Comparison of ENCODE assay signal across 24 mouse cellular contexts in the genomic region with DNA sequence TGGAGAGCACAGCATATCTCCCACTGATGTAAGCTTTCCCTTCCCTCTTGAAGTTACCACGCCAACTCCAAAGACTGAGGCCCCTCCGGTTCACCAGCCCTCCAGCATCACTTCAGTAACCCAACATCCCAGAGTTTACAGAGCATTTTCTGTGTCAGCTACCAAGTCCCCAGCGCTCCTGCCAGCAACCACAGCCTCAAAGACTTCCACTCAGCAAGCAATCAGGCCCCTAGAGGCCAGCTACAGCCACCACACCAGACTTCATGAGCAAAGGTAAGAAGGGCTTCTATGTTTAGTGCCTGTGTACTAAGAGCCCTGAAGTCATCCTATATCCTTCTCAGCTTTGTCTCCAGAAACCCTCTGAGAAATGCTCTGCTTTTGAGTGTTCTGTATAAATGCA. TPM values are rescaled to one million over a fixed set of nuclear protein-coding genes. Genes with fewer than 3 reads are reported as not detected.
DNase-seq lines count a peak whose midpoint lies in the region; ATAC-seq lines count a peak whose summit lies in the region.
"Had no signal": no experiment of that assay in that cellular context is flagged by ENCODE, and none has a peak within 500 bp of the region (broad histone marks: within the 10 kb centered on the region; RNA-seq: fewer than 3 reads in every experiment).

No protein-coding gene starts in this region.

- no peak overlapping the region for H3K4me2 ChIP-seq in heart, embryonic 12.5 days
- H3K4me2 ChIP-seq: embryonic facial prominence, embryonic 15.5 days; hindbrain, embryonic 13.5 days had no signal

- ATAC-seq in heart, embryonic 12.5 days (ENCODE audit: insufficient number of reproducible peaks, low FRiP score): no peak

- peaks cover 30% of the 10 kb centered on the region for H3K27me3 ChIP-seq in heart, embryonic 12.5 days (replicated peaks)

- no peaks in the 10 kb centered on the region for H3K36me3 ChIP-seq in heart, embryonic 12.5 days
- H3K36me3 ChIP-seq: embryonic facial prominence, embryonic 15.5 days; forebrain, embryonic 10.5 days; hindbrain, embryonic 13.5 days had no signal

- no peaks in the 10 kb centered on the region for H3K9me3 ChIP-seq in heart, embryonic 12.5 days (replicated peaks)
- H3K9me3 ChIP-seq: embryonic facial prominence, embryonic 15.5 days; forebrain, embryonic 10.5 days; hindbrain, embryonic 13.5 days had no signal

- DNase-seq in heart, adult 11 months: peak; percentile 60
- peak; percentile 23 for DNase-seq in retina, embryonic 14.5 days (ENCODE audit: low spot score)
- no peak for DNase-seq in retina, postnatal 1 day
- peak; percentile 20 for DNase-seq in Muller cell, postnatal 12 days (ENCODE audit: inconsistent ontology term)
- DNase-seq in induced T-regulatory cell, adult 2 months (ENCODE audit: low read depth): peak; percentile 18
- DNase-seq in urinary bladder, postnatal 10 days (ENCODE audit: low spot score): no peak
- no peak for DNase-seq in heart, postnatal 10 days
- DNase-seq: gastrocnemius, adult 2 months; gastrocnemius, postnatal 25 days had no signal

- intact Hi-C loops in heart, postnatal 10 days (cut with DNase I): loop anchor here (1.0 to 10.0 kb wide), 5 partner anchors 103 to 386 kb away; partner anchors contain the start of gene Dyrk3

- H3K4me3 ChIP-seq in heart, embryonic 12.5 days: no peak overlapping the region
- H3K4me3 ChIP-seq: embryonic facial prominence, embryonic 15.5 days; erythroblast, embryonic 14.5 days; forebrain, embryonic 10.5 days; gastrocnemius, adult 2 months; hindbrain, embryonic 13.5 days had no signal

- H3K4me1 ChIP-seq in heart, embryonic 12.5 days (replicated peaks): peaks cover 6% of the 10 kb centered on the region

- no peak overlapping the region for H3K9ac ChIP-seq in heart, embryonic 12.5 days
- H3K9ac ChIP-seq: embryonic facial prominence, embryonic 15.5 days; hindbrain, embryonic 13.5 days had no signal

- H3K27ac ChIP-seq in heart, embryonic 12.5 days (ENCODE audit: poor library complexity, severe bottlenecking): no peak overlapping the region
- H3K27ac ChIP-seq: embryonic facial prominence, embryonic 15.5 days; forebrain, embryonic 10.5 days; gastrocnemius, adult 2 months; hindbrain, embryonic 13.5 days had no signal

- 64% methylated on average over 3 of the region's 3 CpGs for WGBS in heart, embryonic 12.5 days

RNA-seq across cellular contexts. Expression of gene Fcmr, which starts 10.4 kb away (rescaled TPM):
- polyA plus RNA-seq in heart, embryonic 12.5 days (2016; fragmentation: Nextera tagmentation; extraction: Ambion mirVana): 1.1 and 1.3 TPM in 2 replicates
- under 1 TPM; 0.47 to 0.86 TPM for total RNA-seq in heart, postnatal 10 days (2021)
- total RNA-seq: adrenal gland, postnatal 36 days; common myeloid progenitor, adult 5-6 weeks; gastrocnemius, adult 2 months; gastrocnemius, postnatal 25 days; granulocyte monocyte progenitor cell, adult 5-6 weeks; hematopoietic stem cell, adult 5-6 weeks had no signal
- polyA plus RNA-seq: embryonic facial prominence, embryonic 11.5 days; embryonic facial prominence, embryonic 15.5 days; erythroblast, embryonic 14.5 days; forebrain, embryonic 10.5 days; forebrain, embryonic 14.5 days had no signal

RNA-seq across cellular contexts. Expression of gene Il24, which starts 11.3 kb away (rescaled TPM):
- polyA plus RNA-seq in heart, embryonic 12.5 days (2016; fragmentation: Nextera tagmentation; extraction: Ambion mirVana): not detected in 2 replicates
- not detected for total RNA-seq in heart, postnatal 10 days (2021)
- total RNA-seq: adrenal gland, adult 8-10 months; adrenal gland, postnatal 36 days; common myeloid progenitor, adult 5-6 weeks; gastrocnemius, adult 2 months; gastrocnemius, postnatal 25 days; granulocyte monocyte progenitor cell, adult 5-6 weeks; heart, postnatal 14 days; hematopoietic stem cell, adult 5-6 weeks had no signal
- polyA plus RNA-seq: cerebellum, adult 2 months; embryonic facial prominence, embryonic 11.5 days; embryonic facial prominence, embryonic 15.5 days; erythroblast, embryonic 14.5 days; forebrain, embryonic 10.5 days; forebrain, embryonic 14.5 days; heart, embryonic 14.5 days; hindbrain, embryonic 13.5 days had no signal

RNA-seq across cellular contexts. Expression of gene Il20, which starts 35.3 kb away (rescaled TPM):
- not detected in 2 replicates for polyA plus RNA-seq in heart, embryonic 12.5 days (2016; fragmentation: Nextera tagmentation; extraction: Ambion mirVana)
- total RNA-seq in heart, postnatal 10 days (2021): not detected
- total RNA-seq: adrenal gland, adult 8-10 months; adrenal gland, postnatal 36 days; common myeloid progenitor, adult 5-6 weeks; gastrocnemius, adult 2 months; gastrocnemius, postnatal 25 days; granulocyte monocyte progenitor cell, adult 5-6 weeks; heart, postnatal 14 days; hematopoietic stem cell, adult 5-6 weeks had no signal
- polyA plus RNA-seq: cerebellum, adult 2 months; embryonic facial prominence, embryonic 11.5 days; embryonic facial prominence, embryonic 15.5 days; erythroblast, embryonic 14.5 days; forebrain, embryonic 10.5 days; forebrain, embryonic 14.5 days; heart, embryonic 14.5 days; hindbrain, embryonic 13.5 days had no signal

RNA-seq across cellular contexts. Expression of gene Pigr, which starts 49.4 kb away (rescaled TPM):
- polyA plus RNA-seq in heart, embryonic 12.5 days (2016; fragmentation: Nextera tagmentation; extraction: Ambion mirVana): not detected in 2 replicates
- not detected for total RNA-seq in heart, postnatal 10 days (2021)
- total RNA-seq: common myeloid progenitor, adult 5-6 weeks; gastrocnemius, adult 2 months; gastrocnemius, postnatal 25 days; granulocyte monocyte progenitor cell, adult 5-6 weeks; hematopoietic stem cell, adult 5-6 weeks had no signal
- polyA plus RNA-seq: embryonic facial prominence, embryonic 11.5 days; forebrain, embryonic 10.5 days; forebrain, embryonic 14.5 days; hindbrain, embryonic 13.5 days had no signal

Comparison
In these comparisons a context has a peak if more than half of its experiments do, and no peak if none do; other contexts are left out.
1. DNase-seq: peak in heart, adult 11 months (single experiment), retina, embryonic 14.5 days (single experiment), Muller cell, postnatal 12 days (single experiment) and induced T-regulatory cell, adult 2 months (single experiment); none in retina, postnatal 1 day (single experiment), urinary bladder, postnatal 10 days (single experiment) and heart, postnatal 10 days (0 of 2).